Mouse (Mus musculus) liver, postnatal 0 days (tissue): ENCODE results near the gene Olfr129.

Experiments
- CTCF ChIP-seq: sonication (generic); IDR thresholded peaks from 2 replicates; pipeline ENCODE4 v1.5.1; 2016; ENCODE audit warnings: antibody characterized with exemption, low read depth
- EP300 ChIP-seq: IDR thresholded peaks from 2 replicates; pipeline ENCODE4 v1.6.1; 2016; ENCODE audit warnings: antibody characterized with exemption, low read depth, mild to moderate bottlenecking

DNA sequence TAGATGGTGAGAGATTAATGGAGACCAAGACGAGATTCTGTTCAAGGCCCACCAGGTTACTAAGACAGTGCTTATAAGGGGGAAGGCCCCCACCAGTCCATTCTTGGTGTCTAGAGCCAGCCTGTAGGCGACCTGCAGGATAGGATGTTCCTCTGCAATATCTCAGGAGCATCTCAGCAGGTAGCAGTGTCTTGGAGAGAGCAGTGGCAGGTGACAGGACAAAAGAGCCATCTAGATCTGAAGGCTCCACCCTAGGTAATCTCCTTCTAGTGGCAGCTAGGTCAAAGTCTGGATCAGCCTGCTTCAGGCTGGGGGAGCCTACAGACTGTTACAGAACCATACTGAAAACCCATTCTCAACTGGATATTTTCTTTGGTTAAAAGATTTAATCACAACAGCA, 54.9 kb downstream of the Olfr129 start:
- no peak for TF ChIP-seq CTCF
- no peak for TF ChIP-seq EP300
